Mouse (Mus musculus) heart, postnatal 36 days (tissue): Measurements from ENCODE around the gene Pde7b. TPM values are rescaled to one million over a fixed set of nuclear protein-coding genes. Genes with fewer than 3 reads are reported as not detected.
A peak's percentile ranks its signal among the peaks of the same experiment; 100 is the strongest.

Experiments used
- DNase-seq, 2 experiments: peaks; one replicate each; pipeline ENCODE4 v3.0.0; 2021 to 2022
- intact Hi-C: fragments of 180-260 bp; cut with DNase I; formaldehyde crosslinking; loops from one replicate; pipeline ENCODE4 v1.15.1; 2025
- total RNA-seq, 2 experiments: library from RNA; stranded (reverse); gene quantifications; 2 replicates each; pipeline ENCODE4 v1.2.3; 2021

Gene Pde7b
- total RNA-seq, 2 experiments from 2014 or later: 63.0 to 63.9 TPM

GRCm38 (mm10) chr10:20723521-20723915, 1.4 kb downstream of the Pde7b start:
- intact Hi-C loops: loop anchor here (5.0 kb wide), 2 partner anchors 66 to 316 kb away; no protein-coding TSS in a partner anchor
- peak in 1 of 2 experiments; percentile 32 for DNase-seq

- intact Hi-C loops: loop anchor here (5.0 kb wide), 2 partner anchors 66 to 316 kb away; no protein-coding TSS in a partner anchor
- peak; percentile 28 to 39 for DNase-seq
These were observed 2.0 kb downstream of the Pde7b start for GRCm38 (mm10) chr10:20722651-20723520.

GRCm38 (mm10) chr10:20719201-20719600, 5.7 kb downstream of the Pde7b start:
- DNase-seq: no peak
- intact Hi-C loops: no loop called here

- intact Hi-C loops: no loop called here
These were observed 24.2 kb downstream of the Pde7b start for GRCm38 (mm10) chr10:20700633-20701032.

GRCm38 (mm10) chr10:20699874-20700273, 25.0 kb downstream of the Pde7b start:
- no peak for DNase-seq
- intact Hi-C loops: no loop called here

More at GRCm38 (mm10) chr10:20700633-20701032, 24.2 kb downstream of the Pde7b start:
- no peak for DNase-seq

- intact Hi-C loops: no loop called here
- DNase-seq: no peak
These were observed 29.2 kb downstream of the Pde7b start for GRCm38 (mm10) chr10:20695637-20696036.

- intact Hi-C loops: no loop called here
- DNase-seq: no peak
These were observed 34.9 kb downstream of the Pde7b start for GRCm38 (mm10) chr10:20690002-20690401.

- no peak for DNase-seq
- intact Hi-C loops: no loop called here
These were observed 40.7 kb downstream of the Pde7b start for GRCm38 (mm10) chr10:20684151-20684550.

- intact Hi-C loops: no loop called here
- no peak for DNase-seq
These were observed 43.9 kb downstream of the Pde7b start for GRCm38 (mm10) chr10:20680986-20681385.

- peak in 1 of 2 experiments; percentile 21 for DNase-seq
- intact Hi-C loops: loop anchor here (10.0 kb wide), 1 partner anchor 239 kb away; no protein-coding TSS in a partner anchor
These were observed 49.6 kb downstream of the Pde7b start for GRCm38 (mm10) chr10:20675321-20675720.

- intact Hi-C loops: loop anchor here (10.0 kb wide), 1 partner anchor 241 kb away; no protein-coding TSS in a partner anchor
- peak; percentile 55 to 61 for DNase-seq
These were observed 51.1 kb downstream of the Pde7b start for GRCm38 (mm10) chr10:20673798-20674197.

- DNase-seq: no peak
- intact Hi-C loops: loop anchor here (10.0 kb wide), 1 partner anchor 242 kb away; no protein-coding TSS in a partner anchor
These were observed 52.3 kb downstream of the Pde7b start for GRCm38 (mm10) chr10:20672591-20672990.

GRCm38 (mm10) chr10:20671621-20672020, 53.3 kb downstream of the Pde7b start:
- intact Hi-C loops: loop anchor here (10.0 kb wide), 1 partner anchor 243 kb away; no protein-coding TSS in a partner anchor
- no peak for DNase-seq

- intact Hi-C loops: loop anchor here (10.0 kb wide), 1 partner anchor 244 kb away; no protein-coding TSS in a partner anchor
- no peak for DNase-seq
These were observed 54.3 kb downstream of the Pde7b start for GRCm38 (mm10) chr10:20670541-20670940.

GRCm38 (mm10) chr10:20669467-20669866, 55.4 kb downstream of the Pde7b start:
- intact Hi-C loops: no loop called here
- DNase-seq: no peak

- DNase-seq: no peak
- intact Hi-C loops: no loop called here
These were observed 56.3 kb downstream of the Pde7b start for GRCm38 (mm10) chr10:20668577-20668976.

GRCm38 (mm10) chr10:20666655-20667054, 58.2 kb downstream of the Pde7b start:
- no peak for DNase-seq
- intact Hi-C loops: no loop called here

GRCm38 (mm10) chr10:20662951-20663350, 61.9 kb downstream of the Pde7b start:
- DNase-seq: peak in 1 of 2 experiments; percentile 29
- intact Hi-C loops: no loop called here

- DNase-seq: no peak
- intact Hi-C loops: no loop called here
These were observed 63.2 kb downstream of the Pde7b start for GRCm38 (mm10) chr10:20661684-20662083.

- no peak for DNase-seq
- intact Hi-C loops: loop anchor here (5.0 kb wide), 1 partner anchor 63 kb away; no protein-coding TSS in a partner anchor
These were observed 65.2 kb downstream of the Pde7b start for GRCm38 (mm10) chr10:20659718-20660117.

GRCm38 (mm10) chr10:20659268-20659667, 65.6 kb downstream of the Pde7b start:
- DNase-seq: peak in 1 of 2 experiments; percentile 22
- intact Hi-C loops: loop anchor here (5.0 kb wide), 1 partner anchor 63 kb away; no protein-coding TSS in a partner anchor
